Mouse (Mus musculus): ENCODE results near the gene Gm17535. TPM values are rescaled to one million over a fixed set of nuclear protein-coding genes. Genes with fewer than 3 reads are reported as not detected.
"Not testable (repeated sequence)": the region's sequence is repeated elsewhere in the genome, so short reads cannot be mapped to it uniquely, and the experiment has no call there.

Gm17535 gene
- polyA plus RNA-seq (2015; fragmentation: Nextera tagmentation; extraction: Ambion mirVana) = not detected in 2 replicates

DNA sequence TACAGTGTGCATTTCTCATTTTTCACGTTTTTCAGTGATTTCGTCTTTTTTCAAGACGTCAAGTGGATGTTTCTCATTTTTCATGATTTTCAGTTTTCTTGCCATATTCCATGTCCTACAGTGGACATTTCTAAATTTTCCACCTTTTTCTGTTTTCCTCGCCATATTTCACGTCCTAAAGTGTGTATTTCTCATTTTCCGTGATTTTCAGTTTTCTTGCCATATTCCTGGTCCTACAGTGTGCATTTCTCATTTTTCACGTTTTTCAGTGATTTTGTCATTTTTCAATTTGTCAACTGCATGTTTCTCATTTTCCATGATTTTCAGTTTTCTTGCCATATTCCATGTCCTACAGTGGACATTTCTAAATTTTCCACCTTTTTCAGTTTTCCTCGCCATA lies at the start of gene Gm17535:
Gm17535 (plus strand) TSS at position 301 of the 400 bp plus-strand sequence.
- not testable (repeated sequence) for H3K4me2 ChIP-seq (replicated peaks); H3K27me3 ChIP-seq; H3K27ac ChIP-seq (replicated peaks); H3K9me3 ChIP-seq; H3K4me3 ChIP-seq; H3K36me3 ChIP-seq; H3K9ac ChIP-seq (replicated peaks); H3K4me1 ChIP-seq; ATAC-seq (replicated peaks)
- WGBS = 57% methylated on average over 2 of the region's 8 CpGs

DNA sequence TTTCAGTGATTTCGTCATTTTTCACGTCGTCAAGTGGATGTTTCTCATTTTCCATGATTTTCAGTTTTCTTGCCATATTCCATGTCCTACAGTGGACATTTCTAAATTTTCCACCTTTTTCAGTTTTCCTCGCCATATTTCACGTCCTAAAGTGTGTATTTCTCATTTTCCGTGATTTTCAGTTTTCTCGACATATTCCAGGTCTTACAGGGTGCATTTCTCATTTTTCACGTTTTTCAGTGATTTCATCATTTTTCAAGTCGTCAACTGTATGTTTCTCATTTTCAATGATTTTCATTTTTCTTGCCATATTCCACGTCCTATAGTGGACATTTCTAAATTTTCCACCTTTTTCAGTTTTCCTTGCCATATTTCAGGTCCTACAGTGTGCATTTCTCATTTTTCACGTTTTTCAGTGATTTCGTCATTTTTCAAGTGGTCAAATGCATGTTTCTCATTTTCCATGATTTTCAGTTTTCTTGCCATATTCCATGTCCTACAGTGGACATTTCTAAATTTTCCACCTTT lies 33.9 kb upstream of the Gm17535 start, which contains the start of gene Gm10722:
Gm10722 (plus strand) TSS at position 478 of the 528 bp plus-strand sequence.
- H3K9me3 ChIP-seq = peaks cover 12% of the 10 kb centered on the region
- 73% methylated on average over 12 of the region's 12 CpGs for WGBS
- not testable (repeated sequence) for H3K9ac ChIP-seq (replicated peaks); H3K27ac ChIP-seq (replicated peaks); H3K4me2 ChIP-seq (replicated peaks); H3K36me3 ChIP-seq; H3K4me1 ChIP-seq; H3K4me3 ChIP-seq; ATAC-seq (replicated peaks); H3K27me3 ChIP-seq

DNA sequence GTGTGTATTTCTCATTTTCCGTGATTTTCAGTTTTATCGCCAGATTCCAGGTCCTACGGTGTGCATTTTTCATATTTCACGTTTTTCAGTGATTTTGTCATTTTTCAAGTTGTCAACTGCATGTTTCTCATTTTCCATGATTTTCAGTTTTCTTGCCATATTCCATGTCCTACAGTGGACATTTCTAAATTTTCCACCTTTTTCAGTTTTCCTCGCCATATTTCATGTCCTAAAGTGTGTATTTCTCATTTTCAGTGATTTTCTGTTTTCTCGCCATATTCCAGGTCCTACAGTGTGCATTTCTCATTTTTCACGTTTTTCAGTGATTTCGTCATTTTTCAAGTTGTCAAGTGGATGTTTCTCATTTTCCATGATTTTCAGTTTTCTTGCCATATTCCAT lies 33.4 kb upstream of the Gm17535 start:
- H3K27ac ChIP-seq (replicated peaks); H3K4me1 ChIP-seq; H3K4me3 ChIP-seq; ATAC-seq (replicated peaks); H3K27me3 ChIP-seq; H3K9ac ChIP-seq (replicated peaks); H3K4me2 ChIP-seq (replicated peaks); H3K36me3 ChIP-seq: not testable (repeated sequence)
- H3K9me3 ChIP-seq = peaks cover 12% of the 10 kb centered on the region
- WGBS = 66% methylated on average over 8 of the region's 8 CpGs

DNA sequence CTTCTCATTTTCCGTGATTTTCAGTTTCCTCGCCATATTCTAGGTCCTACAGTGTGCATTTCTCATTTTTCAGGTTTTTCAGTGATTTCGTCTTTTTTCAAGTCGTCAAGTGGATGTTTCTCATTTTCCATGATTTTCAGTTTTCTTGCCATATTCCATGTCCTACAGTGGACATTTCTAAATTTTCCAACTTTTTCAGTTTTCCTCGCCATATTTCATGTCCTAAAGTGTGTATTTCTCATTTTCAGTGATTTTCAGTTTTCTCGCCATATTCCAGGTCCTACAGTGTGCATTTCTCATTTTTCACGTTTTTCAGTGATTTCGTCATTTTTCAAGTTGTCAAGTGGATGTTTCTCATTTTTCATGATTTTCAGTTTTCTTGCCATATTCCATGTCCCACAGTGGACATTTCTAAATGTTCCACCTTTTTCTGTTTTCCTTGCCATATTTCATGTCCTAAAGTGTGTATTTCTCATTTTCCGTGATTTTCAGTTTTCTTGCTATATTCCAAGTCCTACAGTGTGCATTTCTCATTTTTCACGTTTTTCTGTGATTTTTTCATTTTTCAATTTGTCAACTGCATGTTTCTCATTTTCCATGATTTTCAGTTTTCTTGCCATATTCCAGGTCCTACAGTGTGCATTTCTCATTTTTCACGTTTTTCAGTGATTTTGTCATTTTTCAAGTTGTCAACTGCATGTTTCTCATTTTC lies 32.3 kb upstream of the Gm17535 start:
- H3K36me3 ChIP-seq; H3K9ac ChIP-seq (replicated peaks); H3K27me3 ChIP-seq; H3K27ac ChIP-seq (replicated peaks); H3K4me1 ChIP-seq; H3K4me2 ChIP-seq (replicated peaks); H3K4me3 ChIP-seq: not testable (repeated sequence)
- ATAC-seq (replicated peaks) = peak; percentile 90
- WGBS = 69% methylated on average over 9 of the region's 11 CpGs
- H3K9me3 ChIP-seq = peaks cover 14% of the 10 kb centered on the region

DNA sequence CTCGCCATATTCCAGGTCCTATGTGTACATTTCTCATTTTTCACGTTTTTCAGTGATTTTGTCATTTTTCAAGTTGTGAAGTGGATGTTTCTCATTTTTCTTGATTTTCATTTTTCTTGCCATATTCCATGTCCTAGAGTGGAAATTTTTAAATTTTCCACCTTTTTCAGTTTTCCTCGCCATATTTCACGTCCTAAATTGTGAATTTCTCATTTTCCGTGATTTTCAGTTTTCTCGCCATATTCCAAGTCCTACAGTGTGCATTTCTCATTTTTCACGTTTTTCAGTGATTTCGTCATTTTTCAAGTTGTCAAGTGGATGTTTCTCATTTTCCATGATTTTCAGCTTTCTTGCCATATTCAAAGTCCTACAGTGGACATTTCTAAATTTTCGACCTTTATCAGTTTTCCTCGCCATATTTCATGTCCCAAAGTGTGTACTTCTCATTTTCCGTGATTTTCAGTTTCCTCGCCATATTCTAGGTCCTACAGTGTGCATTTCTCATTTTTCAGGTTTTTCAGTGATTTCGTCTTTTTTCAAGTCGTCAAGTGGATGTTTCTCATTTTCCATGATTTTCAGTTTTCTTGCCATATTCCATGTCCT lies 31.5 kb upstream of the Gm17535 start, which contains the start of gene Gm11168:
Gm11168 (plus strand) TSS at position 553 of the 603 bp plus-strand sequence.
- not testable (repeated sequence) for H3K4me1 ChIP-seq; H3K4me3 ChIP-seq; H3K4me2 ChIP-seq (replicated peaks); ATAC-seq (replicated peaks); H3K36me3 ChIP-seq; H3K27ac ChIP-seq (replicated peaks); H3K27me3 ChIP-seq; H3K9ac ChIP-seq (replicated peaks)
- WGBS = 75% methylated on average over 6 of the region's 14 CpGs
- peaks cover 17% of the 10 kb centered on the region for H3K9me3 ChIP-seq

DNA sequence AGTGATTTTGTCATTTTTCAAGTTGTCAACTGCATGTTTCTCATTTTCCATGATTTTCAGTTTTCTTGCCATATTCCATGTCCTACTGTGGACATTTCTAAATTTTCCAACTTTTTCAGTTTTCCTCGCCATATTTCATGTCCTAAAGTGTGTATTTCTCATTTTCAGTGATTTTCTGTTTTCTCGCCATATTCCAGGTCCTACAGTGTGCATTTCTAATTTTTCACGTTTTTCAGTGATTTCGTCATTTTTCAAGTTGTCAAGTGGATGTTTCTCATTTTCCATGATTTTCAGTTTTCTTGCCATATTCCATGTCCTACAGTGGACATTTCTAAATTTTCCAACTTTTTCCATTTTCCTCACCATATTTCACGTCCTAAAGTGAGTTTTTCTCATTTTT lies 28.2 kb upstream of the Gm17535 start:
- not testable (repeated sequence) for H3K4me1 ChIP-seq; H3K27me3 ChIP-seq; H3K9ac ChIP-seq (replicated peaks); H3K4me3 ChIP-seq; H3K27ac ChIP-seq (replicated peaks); H3K4me2 ChIP-seq (replicated peaks); ATAC-seq (replicated peaks); H3K36me3 ChIP-seq
- H3K9me3 ChIP-seq = peaks cover 20% of the 10 kb centered on the region
- 84% methylated on average over 1 of the region's 5 CpGs for WGBS

DNA sequence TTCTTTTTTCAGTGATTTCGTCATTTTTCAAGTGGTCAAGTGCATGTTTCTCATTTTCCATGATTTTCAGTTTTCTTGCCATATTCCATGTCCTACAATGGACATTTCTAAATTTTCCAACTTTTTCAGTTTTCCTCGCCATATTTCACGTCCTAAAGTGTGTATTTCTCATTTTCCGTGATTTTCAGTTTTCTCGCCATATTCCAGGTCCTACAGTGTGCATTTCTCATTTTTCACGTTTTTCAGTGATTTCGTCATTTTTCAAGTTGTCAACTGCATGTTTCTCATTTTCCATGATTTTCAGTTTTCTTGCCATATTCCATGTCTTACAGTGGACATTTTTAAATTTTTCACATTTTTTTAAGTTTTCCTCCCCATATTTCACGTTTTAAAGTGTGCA lies 27.8 kb upstream of the Gm17535 start:
- H3K4me1 ChIP-seq; H3K4me3 ChIP-seq; H3K4me2 ChIP-seq (replicated peaks); H3K27ac ChIP-seq (replicated peaks); H3K27me3 ChIP-seq; H3K9ac ChIP-seq (replicated peaks); H3K36me3 ChIP-seq: not testable (repeated sequence)
- peaks cover 20% of the 10 kb centered on the region for H3K9me3 ChIP-seq
- ATAC-seq (replicated peaks) = peak; percentile 76
- 74% methylated on average over 8 of the region's 8 CpGs for WGBS

DNA sequence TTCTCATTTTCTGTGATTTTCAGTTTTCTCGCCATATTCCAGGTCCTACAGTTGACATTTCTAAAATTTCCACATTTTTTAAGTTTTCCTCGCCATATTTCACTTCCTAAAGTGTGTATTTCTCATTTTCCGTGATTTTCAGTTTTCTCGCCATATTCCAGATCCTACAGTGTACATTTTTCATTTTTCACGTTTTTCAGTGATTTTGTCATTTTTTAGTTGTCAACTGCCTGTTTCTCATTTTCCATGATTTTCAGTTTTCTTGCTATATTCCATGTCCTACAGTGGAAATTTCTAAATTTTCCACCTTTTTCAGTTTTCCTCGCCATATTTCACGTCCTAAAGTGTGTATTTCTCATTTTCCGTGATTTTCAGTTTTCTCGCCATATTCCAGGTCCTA lies 27.1 kb upstream of the Gm17535 start:
- not testable (repeated sequence) for H3K4me1 ChIP-seq; H3K36me3 ChIP-seq; ATAC-seq (replicated peaks); H3K27me3 ChIP-seq; H3K27ac ChIP-seq (replicated peaks); H3K9ac ChIP-seq (replicated peaks); H3K4me3 ChIP-seq; H3K4me2 ChIP-seq (replicated peaks)
- WGBS = 75% methylated on average over 8 of the region's 9 CpGs
- peaks cover 17% of the 10 kb centered on the region for H3K9me3 ChIP-seq

DNA sequence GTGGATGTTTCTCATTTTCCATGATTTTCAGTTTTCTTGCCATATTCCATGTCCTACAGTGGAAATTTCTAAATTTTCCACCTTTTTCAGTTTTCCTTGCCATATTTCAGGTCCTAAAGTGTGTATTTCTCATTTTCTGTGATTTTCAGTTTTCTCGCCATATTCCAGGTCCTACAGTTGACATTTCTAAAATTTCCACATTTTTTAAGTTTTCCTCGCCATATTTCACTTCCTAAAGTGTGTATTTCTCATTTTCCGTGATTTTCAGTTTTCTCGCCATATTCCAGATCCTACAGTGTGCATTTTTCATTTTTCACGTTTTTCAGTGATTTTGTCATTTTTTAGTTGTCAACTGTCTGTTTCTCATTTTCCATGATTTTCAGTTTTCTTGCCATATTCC lies 25.1 kb upstream of the Gm17535 start:
- WGBS = no CpG with 5 or more reads among the region's 5 CpGs
- not testable (repeated sequence) for H3K4me3 ChIP-seq; H3K27me3 ChIP-seq; H3K4me2 ChIP-seq (replicated peaks); H3K4me1 ChIP-seq; H3K9me3 ChIP-seq; H3K36me3 ChIP-seq; H3K9ac ChIP-seq (replicated peaks); H3K27ac ChIP-seq (replicated peaks)
- 0 out of 2 replicates have a peak, but pooled peaks have one; percentile 55 for ATAC-seq (replicated peaks)

DNA sequence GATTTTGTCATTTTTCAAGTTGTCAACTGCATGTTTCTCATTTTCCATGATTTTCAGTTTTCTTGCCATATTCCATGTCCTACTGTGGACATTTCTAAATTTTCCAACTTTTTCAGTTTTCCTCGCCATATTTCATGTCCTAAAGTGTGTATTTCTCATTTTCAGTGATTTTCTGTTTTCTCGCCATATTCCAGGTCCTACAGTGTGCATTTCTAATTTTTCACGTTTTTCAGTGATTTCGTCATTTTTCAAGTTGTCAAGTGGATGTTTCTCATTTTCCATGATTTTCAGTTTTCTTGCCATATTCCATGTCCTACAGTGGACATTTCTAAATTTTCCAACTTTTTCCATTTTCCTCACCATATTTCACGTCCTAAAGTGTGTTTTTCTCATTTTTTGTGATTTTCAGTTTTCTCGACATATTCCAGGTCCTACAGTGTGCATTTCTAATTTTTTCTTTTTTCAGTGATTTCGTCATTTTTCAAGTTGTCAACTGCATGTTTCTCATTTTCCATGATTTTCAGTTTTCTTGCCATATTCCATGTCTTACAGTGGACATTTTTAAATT lies 22.3 kb upstream of the Gm17535 start:
- ATAC-seq (replicated peaks); H3K9ac ChIP-seq (replicated peaks): not testable (repeated sequence)
- WGBS = 83% methylated on average over 3 of the region's 7 CpGs

DNA sequence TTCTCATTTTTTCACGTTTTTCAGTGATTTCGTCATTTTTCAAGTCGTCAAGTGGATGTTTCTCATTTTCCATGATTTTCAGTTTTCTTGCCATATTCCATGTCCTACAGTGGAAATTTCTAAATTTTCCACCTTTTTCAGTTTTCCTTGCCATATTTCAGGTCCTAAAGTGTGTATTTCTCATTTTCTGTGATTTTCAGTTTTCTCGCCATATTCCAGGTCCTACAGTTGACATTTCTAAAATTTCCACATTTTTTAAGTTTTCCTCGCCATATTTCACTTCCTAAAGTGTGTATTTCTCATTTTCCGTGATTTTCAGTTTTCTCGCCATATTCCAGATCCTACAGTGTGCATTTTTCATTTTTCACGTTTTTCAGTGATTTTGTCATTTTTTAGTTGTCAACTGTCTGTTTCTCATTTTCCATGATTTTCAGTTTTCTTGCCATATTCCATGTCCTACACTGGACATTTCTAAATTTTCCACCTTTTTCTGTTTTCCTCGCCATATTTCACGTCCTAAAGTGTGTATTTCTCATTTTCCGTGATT lies 21.6 kb upstream of the Gm17535 start, which contains the start of gene Gm10721:
Gm10721 (plus strand) TSS at position 408 of the 547 bp plus-strand sequence.
- H3K27me3 ChIP-seq; H3K27ac ChIP-seq (replicated peaks); H3K4me1 ChIP-seq; H3K9ac ChIP-seq (replicated peaks); H3K9me3 ChIP-seq; H3K36me3 ChIP-seq; H3K4me2 ChIP-seq (replicated peaks); H3K4me3 ChIP-seq: not testable (repeated sequence)
- peak; percentile 65; the same call in 1 of the 2 replicates for ATAC-seq (replicated peaks)
- 20% methylated on average over 1 of the region's 11 CpGs for WGBS

More for the DNA sequence above, 22.3 kb upstream of the Gm17535 start:
- H3K4me2 ChIP-seq (replicated peaks); H3K27me3 ChIP-seq; H3K27ac ChIP-seq (replicated peaks); H3K4me1 ChIP-seq; H3K9me3 ChIP-seq; H3K36me3 ChIP-seq; H3K4me3 ChIP-seq: not testable (repeated sequence)

DNA sequence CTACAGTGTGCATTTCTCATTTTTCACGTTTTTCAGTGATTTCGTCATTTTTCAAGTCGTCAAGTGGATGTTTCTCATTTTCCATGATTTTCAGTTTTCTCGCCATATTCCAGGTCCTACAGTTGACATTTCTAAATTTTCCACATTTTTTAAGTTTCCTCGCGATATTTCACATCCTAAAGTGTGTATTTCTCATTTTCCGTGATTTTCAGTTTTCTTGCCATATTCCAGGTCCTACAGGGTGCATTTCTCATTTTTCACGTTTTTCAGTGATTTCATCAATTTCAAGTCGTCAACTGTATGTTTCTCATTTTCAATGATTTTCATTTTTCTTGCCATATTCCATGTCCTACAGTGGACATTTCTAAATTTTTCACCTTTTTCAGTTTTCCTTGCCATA lies 19.0 kb upstream of the Gm17535 start, which contains the start of gene Gm10720:
Gm10720 (plus strand) TSS at position 301 of the 400 bp plus-strand sequence.
- not testable (repeated sequence) for H3K4me3 ChIP-seq; H3K4me2 ChIP-seq (replicated peaks); H3K9ac ChIP-seq (replicated peaks); H3K36me3 ChIP-seq; H3K27me3 ChIP-seq; H3K9me3 ChIP-seq; H3K27ac ChIP-seq (replicated peaks); ATAC-seq (replicated peaks); H3K4me1 ChIP-seq
- 64% methylated on average over 5 of the region's 9 CpGs for WGBS

All from forebrain, embryonic 15.5 days (tissue).